Mouse (Mus musculus) stomach, embryonic 14.5 days (tissue): ENCODE data around the gene Nup54. TPM values are rescaled to one million over a fixed set of nuclear protein-coding genes. Genes with fewer than 3 reads are reported as not detected.

ENCODE experiments used
- ATAC-seq: fragments of 200-750 bp; cut with Nextera tagmentation; 2 replicates; pipeline ENCODE4 v1.8.0; 2017; ENCODE audit warnings: low read depth, moderate TSS enrichment; ENCODE audit not compliant: insufficient number of reproducible peaks, insufficient read depth, low FRiP score
- H3K27ac ChIP-seq: fragments of 300-500 bp; sonication (generic); 2 replicates; pipeline ENCODE4 v1.5.1; 2014; ENCODE audit warnings: mild to moderate bottlenecking, low read length, moderate library complexity, mixed read lengths
- H3K27me3 ChIP-seq: fragments of 300-500 bp; sonication (generic); 2 replicates; pipeline ENCODE4 v1.6.1; 2014; ENCODE audit warnings: low read length, control low read depth, mixed read lengths; ENCODE audit not compliant: control insufficient read depth, insufficient read depth
- H3K36me3 ChIP-seq: fragments of 300-500 bp; sonication (generic); 2 replicates; pipeline ENCODE4 v1.6.1; 2014; ENCODE audit warnings: mild to moderate bottlenecking, control low read depth, low read length, moderate library complexity, mixed read lengths; ENCODE audit not compliant: control insufficient read depth, insufficient read depth
- H3K4me1 ChIP-seq: fragments of 300-500 bp; sonication (generic); 2 replicates; pipeline ENCODE4 v1.6.1; 2014; ENCODE audit warnings: low read length, control low read depth, mixed read lengths; ENCODE audit not compliant: control insufficient read depth, insufficient read depth
- H3K4me2 ChIP-seq: fragments of 300-500 bp; sonication (generic); replicated peaks from 2 replicates; pipeline ENCODE4 v1.6.1; 2014; ENCODE audit warnings: low read depth, low read length, control low read depth
- H3K4me3 ChIP-seq: fragments of 300-500 bp; sonication (generic); 2 replicates; pipeline ENCODE4 v1.5.1; 2014; ENCODE audit warnings: low read depth, low read length, control low read depth
- H3K9ac ChIP-seq: fragments of 300-500 bp; sonication (generic); replicated peaks from 2 replicates; pipeline ENCODE4 v1.6.1; 2014; ENCODE audit warnings: low read depth, mild to moderate bottlenecking, control low read depth, low read length, moderate library complexity, mixed read lengths
- H3K9me3 ChIP-seq: fragments of 300-500 bp; sonication (generic); 2 replicates; pipeline ENCODE4 v1.6.1; 2016; ENCODE audit warnings: low read depth, low read length, control low read depth; ENCODE audit not compliant: control insufficient read depth
- WGBS: fragments of 180-500 bp; shearing (Covaris S2); extraction: QIAGEN DNeasy Blood & Tissue Kit; methylation state at CpG from one replicate; pipeline ENCODE4 v1.1.7; 2014; 5-methylcytosine and 5-hydroxymethylcytosine counted together
- polyA plus RNA-seq: library from polyadenylated mRNA; unstranded; fragments of >200 nt; fragmentation: Nextera tagmentation; extraction: Ambion mirVana; gene quantifications from 2 replicates; pipeline ENCODE4 v1.2.1, GENCODE M21; 2014

Nup54 gene
- polyA plus RNA-seq, 1 experiment from 2014 or later, result 55.2 TPM

DNA sequence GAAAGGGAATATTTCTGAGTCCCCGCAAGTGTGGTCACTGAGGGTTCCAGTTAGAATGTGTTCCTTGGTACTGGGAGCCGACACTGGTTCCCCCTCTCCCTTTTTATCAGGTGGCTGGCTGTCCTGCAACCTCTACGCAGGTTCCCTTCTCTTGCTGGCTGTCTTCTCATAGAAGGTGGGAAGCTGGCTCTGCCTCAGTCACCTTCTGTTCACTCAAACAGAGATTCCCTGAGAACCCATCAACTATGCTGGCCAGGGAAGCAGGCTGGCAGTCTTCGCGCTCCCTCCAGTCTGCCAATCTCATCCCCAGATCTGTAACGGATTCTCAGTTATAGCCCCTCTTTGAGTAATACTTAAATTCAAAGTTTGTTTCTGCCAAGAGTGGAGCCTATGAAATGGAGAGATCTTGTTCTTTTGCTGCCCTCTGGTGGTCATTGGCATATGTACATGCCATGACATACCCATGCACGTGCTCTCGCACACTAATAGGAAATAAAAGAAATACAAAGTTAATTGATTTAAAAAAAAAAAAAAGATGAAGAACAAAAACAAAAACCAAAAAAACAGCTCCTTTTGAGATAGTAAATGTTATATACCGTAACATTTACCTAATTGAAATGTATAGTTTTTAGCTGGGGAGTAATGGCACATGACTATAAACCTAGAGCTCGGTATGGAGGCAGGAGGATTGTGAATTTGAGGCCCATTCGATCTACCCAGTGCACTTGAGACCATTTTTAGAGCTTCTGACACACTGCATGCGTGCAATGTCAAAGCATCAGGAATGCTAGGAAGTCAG lies 53.3 kb downstream of the Nup54 start:
- no peaks in the 10 kb centered on the region for H3K9me3 ChIP-seq
- H3K4me1 ChIP-seq, result peaks cover 2% of the 10 kb centered on the region; the same call in 1 of the 2 replicates
- H3K36me3 ChIP-seq, result no peaks in the 10 kb centered on the region
- H3K4me2 ChIP-seq, result no peak overlapping the region
- H3K27ac ChIP-seq, result no peak overlapping the region
- no peak overlapping the region for H3K9ac ChIP-seq
- H3K27me3 ChIP-seq, result no peaks in the 10 kb centered on the region
- WGBS, result 34% methylated on average over 12 of the region's 12 CpGs
- H3K4me3 ChIP-seq, result no peak overlapping the region
- ATAC-seq, result peak; percentile 79

DNA sequence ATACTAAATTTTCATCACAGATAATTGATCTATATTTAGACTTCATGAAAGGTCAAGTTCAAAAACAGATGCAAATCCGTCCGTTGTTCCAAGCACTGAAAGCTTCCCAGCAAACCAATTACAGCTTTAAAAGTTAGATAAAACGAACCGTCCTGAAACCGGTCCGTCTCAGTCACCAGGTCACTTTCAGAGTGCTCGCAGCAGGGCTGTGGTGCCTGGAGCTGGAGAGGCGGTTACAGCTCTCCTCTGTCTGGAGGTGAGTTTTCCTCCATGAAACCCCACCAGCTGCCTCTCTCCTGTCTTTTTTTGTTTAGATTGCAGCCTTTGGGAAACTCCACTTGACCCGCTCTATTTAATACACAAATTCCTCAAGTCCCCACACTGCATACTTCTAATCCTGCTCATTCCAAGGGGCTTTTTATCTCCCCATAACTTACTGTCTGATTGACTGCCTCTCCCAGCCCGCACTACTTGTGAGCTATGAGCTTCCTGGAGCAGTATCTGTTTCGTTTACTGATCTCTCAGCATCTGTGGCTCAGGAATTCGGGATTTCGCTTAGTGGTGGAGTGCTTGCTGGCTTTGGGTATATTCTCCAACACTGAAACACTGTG lies 58.1 kb downstream of the Nup54 start:
- peaks cover 2% of the 10 kb centered on the region; the same call in 1 of the 2 replicates for H3K4me1 ChIP-seq
- H3K36me3 ChIP-seq, result no peaks in the 10 kb centered on the region
- H3K27me3 ChIP-seq, result no peaks in the 10 kb centered on the region
- WGBS, result 11% methylated on average over 13 of the region's 13 CpGs
- H3K9me3 ChIP-seq, result no peaks in the 10 kb centered on the region
- H3K4me3 ChIP-seq, result no peak overlapping the region
- no peak overlapping the region for H3K9ac ChIP-seq
- H3K4me2 ChIP-seq, result peak overlapping the region; percentile 13; the same call in 1 of the 2 replicates
- no peak overlapping the region for H3K27ac ChIP-seq
- ATAC-seq, result no peak

DNA sequence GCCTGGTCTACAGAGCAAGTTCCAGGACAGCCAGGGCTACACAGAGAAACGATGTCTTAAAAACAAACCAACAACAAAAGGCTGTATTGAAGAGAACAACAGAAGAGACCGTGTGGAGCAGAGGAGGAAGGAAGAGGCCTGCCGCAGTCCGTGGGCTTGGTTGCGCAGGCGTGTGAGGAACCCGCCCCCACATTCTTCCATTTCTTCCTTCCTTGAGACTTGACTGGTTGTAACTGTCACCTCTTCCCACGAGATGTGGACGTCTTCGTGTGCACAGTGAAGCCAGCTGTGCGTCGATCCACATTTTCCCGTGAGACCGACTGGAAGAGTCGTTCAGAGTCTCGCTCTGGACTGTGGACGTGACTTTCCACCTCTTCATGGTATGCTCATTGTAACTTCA lies 59.7 kb downstream of the Nup54 start:
- H3K4me1 ChIP-seq, result peaks cover 2% of the 10 kb centered on the region; the same call in 1 of the 2 replicates
- H3K4me3 ChIP-seq, result no peak overlapping the region
- H3K9ac ChIP-seq, result no peak overlapping the region
- H3K4me2 ChIP-seq, result no peak overlapping the region
- no peaks in the 10 kb centered on the region for H3K27me3 ChIP-seq
- no peaks in the 10 kb centered on the region for H3K36me3 ChIP-seq
- ATAC-seq, result no peak
- WGBS, result 81% methylated on average over 17 of the region's 17 CpGs
- H3K9me3 ChIP-seq, result no peaks in the 10 kb centered on the region
- no peak overlapping the region for H3K27ac ChIP-seq

DNA sequence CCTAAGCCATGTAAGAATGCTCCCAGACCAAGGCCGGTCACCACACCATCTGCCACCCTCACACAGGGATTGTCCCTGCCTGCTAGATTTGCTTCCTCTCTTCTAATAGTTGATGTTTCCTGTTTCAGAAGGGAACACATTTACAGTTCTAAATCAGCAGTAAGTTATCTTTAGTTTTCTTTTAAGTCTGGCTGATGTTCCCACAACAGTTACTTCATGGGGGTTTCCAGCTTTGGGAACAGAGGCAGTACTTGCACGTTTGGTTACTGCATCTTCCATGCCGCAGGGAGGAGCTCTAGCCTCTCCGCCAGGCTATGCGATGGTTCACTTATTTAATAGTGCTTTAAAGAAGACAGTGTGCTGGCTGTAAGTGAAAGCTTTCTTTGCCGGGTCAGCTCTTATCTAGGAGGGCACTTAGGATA lies 60.3 kb downstream of the Nup54 start:
- no peak for ATAC-seq
- no peaks in the 10 kb centered on the region for H3K27me3 ChIP-seq
- H3K27ac ChIP-seq, result no peak overlapping the region
- H3K4me1 ChIP-seq, result peaks cover 2% of the 10 kb centered on the region; the same call in 1 of the 2 replicates
- no peaks in the 10 kb centered on the region for H3K9me3 ChIP-seq
- H3K9ac ChIP-seq, result no peak overlapping the region
- H3K36me3 ChIP-seq, result no peaks in the 10 kb centered on the region
- no peak overlapping the region for H3K4me3 ChIP-seq
- H3K4me2 ChIP-seq, result no peak overlapping the region
- WGBS, result 35% methylated on average over 6 of the region's 6 CpGs

DNA sequence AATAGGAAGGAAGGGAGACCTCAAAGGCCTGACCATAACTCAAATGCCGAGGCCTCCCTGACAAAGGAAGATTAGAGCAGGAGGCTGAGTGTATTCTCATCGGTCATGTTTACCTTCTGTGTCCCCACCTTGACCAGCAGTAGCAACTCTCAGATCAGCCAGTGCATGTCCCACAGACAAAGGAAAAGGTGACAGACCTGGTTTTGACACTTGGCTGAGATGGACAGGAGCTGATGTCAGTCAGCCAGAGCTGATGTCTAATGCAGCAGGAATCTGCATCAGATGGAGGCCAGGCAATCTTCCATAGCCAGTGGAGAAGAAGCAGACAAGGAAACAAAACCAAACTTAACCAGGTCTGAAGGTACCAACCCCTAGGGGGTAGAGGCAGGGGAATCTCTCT lies 62.4 kb downstream of the Nup54 start:
- WGBS, result 14% methylated on average over 2 of the region's 2 CpGs
- no peak for ATAC-seq
- Histone ChIP-seq H3K4me1 (no peaks in the 10 kb centered on the region; the same call in 1 of the 2 replicates), H3K4me3 (no peak overlapping the region), H3K9me3 (no peaks in the 10 kb centered on the region), H3K9ac (no peak overlapping the region), H3K36me3 (no peaks in the 10 kb centered on the region), H3K4me2 (no peak overlapping the region), H3K27ac (no peak overlapping the region), H3K27me3 (no peaks in the 10 kb centered on the region)

DNA sequence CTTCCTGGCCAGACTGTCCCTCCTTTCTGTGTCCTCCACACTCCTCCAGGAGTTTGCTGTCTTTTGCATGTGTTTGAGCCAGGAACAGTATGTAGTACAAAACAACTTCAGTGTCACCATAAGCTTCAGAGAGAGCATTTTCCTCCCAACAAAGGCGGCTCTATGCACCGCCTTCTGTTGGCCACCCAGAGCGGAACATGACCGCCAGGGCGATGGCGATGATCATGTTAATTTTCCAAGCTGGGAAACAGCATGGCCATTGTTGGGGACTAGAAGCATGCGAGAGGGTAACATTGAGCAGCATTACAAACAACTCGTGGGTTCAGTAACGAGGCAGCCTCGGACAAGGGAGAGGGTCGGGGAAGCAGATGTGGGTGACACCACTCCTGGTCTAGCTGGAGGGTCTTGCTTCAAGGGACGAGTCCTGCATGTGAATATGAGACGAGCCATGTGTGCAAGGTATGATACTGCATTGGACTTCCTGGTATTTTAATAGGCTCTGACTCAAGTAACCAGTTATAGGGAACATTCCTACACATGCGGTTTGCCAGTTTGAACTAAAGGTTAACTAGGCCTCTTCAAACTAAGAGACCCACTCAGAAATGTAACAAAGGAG lies 63.5 kb downstream of the Nup54 start:
- Histone ChIP-seq H3K27me3 (no peaks in the 10 kb centered on the region), H3K4me1 (no peaks in the 10 kb centered on the region), H3K4me3 (no peak overlapping the region), H3K27ac (no peak overlapping the region), H3K9ac (no peak overlapping the region), H3K9me3 (no peaks in the 10 kb centered on the region), H3K4me2 (no peak overlapping the region), H3K36me3 (no peaks in the 10 kb centered on the region)
- WGBS, result 83% methylated on average over 14 of the region's 14 CpGs
- ATAC-seq, result no peak

DNA sequence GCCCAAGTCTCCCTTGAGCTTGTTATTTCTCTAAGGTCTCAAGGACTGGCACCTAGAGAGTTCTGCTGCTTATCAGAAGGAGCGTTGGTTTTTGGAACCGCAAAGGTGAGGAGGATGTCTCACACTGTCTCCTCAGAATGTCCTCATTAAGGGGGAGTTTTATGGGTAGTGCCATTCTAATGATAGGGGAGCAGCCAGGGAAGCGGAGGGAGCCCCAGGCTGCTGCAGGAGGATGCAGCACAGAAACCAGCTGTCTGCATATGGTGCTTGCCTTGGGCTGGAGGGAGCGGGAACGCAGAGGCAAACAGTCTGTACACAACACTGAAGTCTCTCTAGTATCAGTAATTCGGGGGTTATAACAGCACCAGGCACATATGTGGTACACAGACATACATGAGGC lies 64.1 kb downstream of the Nup54 start:
- Histone ChIP-seq H3K4me2 (no peak overlapping the region), H3K4me1 (no peaks in the 10 kb centered on the region), H3K27ac (no peak overlapping the region), H3K27me3 (no peaks in the 10 kb centered on the region), H3K9ac (no peak overlapping the region), H3K36me3 (no peaks in the 10 kb centered on the region), H3K9me3 (no peaks in the 10 kb centered on the region), H3K4me3 (no peak overlapping the region)
- 70% methylated on average over 6 of the region's 6 CpGs for WGBS
- ATAC-seq, result no peak

DNA sequence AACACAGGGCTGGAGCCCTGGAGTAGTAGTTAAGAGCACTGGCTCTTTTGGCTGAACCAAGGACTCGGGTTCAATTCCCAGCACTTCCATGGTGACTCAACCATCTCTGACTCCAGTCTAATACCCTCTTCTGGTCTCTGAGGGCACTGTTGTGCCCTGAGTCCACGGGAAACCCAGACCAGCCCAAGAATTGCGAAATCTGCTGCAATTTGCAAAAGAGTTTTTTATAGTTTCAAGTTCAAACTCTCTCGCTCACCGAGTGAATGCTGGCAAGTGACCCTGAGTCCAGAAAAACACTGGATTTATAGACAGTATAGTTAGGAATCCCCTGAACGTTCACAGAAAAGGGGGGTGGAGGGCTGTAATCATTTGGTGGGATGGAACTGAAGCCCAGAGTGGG lies 64.6 kb downstream of the Nup54 start:
- Histone ChIP-seq H3K4me1 (no peaks in the 10 kb centered on the region), H3K9me3 (no peaks in the 10 kb centered on the region), H3K4me2 (no peak overlapping the region), H3K36me3 (no peaks in the 10 kb centered on the region), H3K27ac (no peak overlapping the region), H3K27me3 (no peaks in the 10 kb centered on the region), H3K9ac (no peak overlapping the region), H3K4me3 (no peak overlapping the region)
- 83% methylated on average over 6 of the region's 6 CpGs for whole genome bisulfite sequencing
- ATAC-seq, result no peak
